Mouse (Mus musculus) lung, embryonic 14.5 days (tissue): Measurements from ENCODE around the gene Tjp3. TPM values are rescaled to one million over a fixed set of nuclear protein-coding genes. Genes with fewer than 3 reads are reported as not detected.

Source experiments
- ATAC-seq: fragments of 200-750 bp; cut with Nextera tagmentation; 2 replicates; pipeline ENCODE4 v1.8.0; 2017; ENCODE audit warnings: mild to moderate bottlenecking, moderate TSS enrichment, moderate library complexity; ENCODE audit not compliant: insufficient read depth
- DNase-seq: peaks from one replicate; pipeline ENCODE4 v3.0.0-alpha.2; 2015
- H3K27ac ChIP-seq: fragments of 300-500 bp; sonication (generic); 2 replicates; pipeline ENCODE4 v1.5.1; 2014; ENCODE audit warnings: low read depth, mild to moderate bottlenecking, moderate library complexity
- H3K27me3 ChIP-seq: fragments of 300-500 bp; sonication (generic); 2 replicates; pipeline ENCODE4 v1.6.1; 2014; ENCODE audit warnings: low read length, control low read depth; ENCODE audit not compliant: insufficient read depth
- H3K36me3 ChIP-seq: fragments of 300-500 bp; sonication (generic); 2 replicates; pipeline ENCODE4 v1.6.1; 2014; ENCODE audit warnings: control low read depth; ENCODE audit not compliant: insufficient read depth
- H3K4me1 ChIP-seq: fragments of 300-500 bp; sonication (generic); 2 replicates; pipeline ENCODE4 v1.6.1; 2014; ENCODE audit warnings: antibody characterized with exemption, control low read depth; ENCODE audit not compliant: insufficient read depth
- H3K4me2 ChIP-seq: fragments of 300-500 bp; sonication (generic); 2 replicates; pipeline ENCODE4 v1.6.1; 2014; ENCODE audit warnings: mild to moderate bottlenecking
- H3K4me3 ChIP-seq: fragments of 300-500 bp; sonication (generic); 2 replicates; pipeline ENCODE4 v1.5.1; 2014; ENCODE audit warnings: low read depth, low read length
- H3K9ac ChIP-seq: fragments of 300-500 bp; sonication (generic); 2 replicates; pipeline ENCODE4 v1.6.1; 2014
- H3K9me3 ChIP-seq: fragments of 300-500 bp; sonication (generic); 2 replicates; pipeline ENCODE4 v1.6.1; 2016; ENCODE audit warnings: low read depth, low read length, control low read depth
- CTCF ChIP-seq: IDR thresholded peaks from 2 replicates; pipeline ENCODE4 v1.5.1; 2016; ENCODE audit warnings: antibody characterized with exemption, low read depth
- WGBS: fragments of 180-500 bp; shearing (Covaris S2); extraction: QIAGEN DNeasy Blood & Tissue Kit; methylation state at CpG from one replicate; pipeline ENCODE4 v1.1.7; 2014; 5-methylcytosine and 5-hydroxymethylcytosine counted together
- polyA plus RNA-seq: library from polyadenylated mRNA; unstranded; fragments of >200 nt; fragmentation: Nextera tagmentation; extraction: Ambion mirVana; gene quantifications from 2 replicates; pipeline ENCODE4 v1.2.1, GENCODE M21; 2014

The Tjp3 gene
- 15.3 and 17.2 TPM in 2 replicates for polyA plus RNA-seq

DNA sequence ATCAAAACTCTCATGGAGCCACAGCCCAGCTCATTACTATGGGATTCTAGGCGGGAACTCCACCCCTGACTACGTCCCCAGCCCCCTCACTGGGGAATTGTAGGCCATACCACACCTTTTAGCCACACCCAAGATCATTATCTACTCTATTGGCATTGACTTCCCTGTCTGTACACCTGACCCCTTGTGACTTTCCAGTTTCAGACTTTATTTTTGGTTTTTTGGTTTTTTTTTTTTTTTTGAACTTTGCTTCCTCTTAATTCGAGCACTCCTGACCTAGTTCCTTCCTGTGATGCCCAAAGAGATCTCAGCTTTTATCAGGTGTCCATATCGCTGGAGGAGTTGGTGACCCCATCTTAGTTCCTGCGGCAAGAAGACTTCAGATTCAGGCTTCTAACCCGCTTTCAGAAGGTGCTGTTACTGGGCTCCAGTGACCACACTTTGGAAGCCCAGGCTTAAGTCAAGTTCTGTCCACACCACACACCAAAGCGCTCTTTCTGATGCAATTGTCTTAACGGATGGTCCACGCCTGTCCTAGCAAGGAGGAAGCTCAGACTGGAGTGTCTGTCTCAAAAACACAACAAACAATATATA lies at the start of gene Tjp3:
TSS of gene Tjp3 (minus strand) at position 71 of the 594 bp plus-strand sequence.
- WGBS, result 54% methylated on average over 9 of the region's 9 CpGs
- Histone ChIP-seq H3K4me2 (peak within 1 kb of the TSS; percentile 98), H3K4me1 (peaks cover 14% of the 10 kb centered on the region), H3K4me3 (peak within 1 kb of the TSS; percentile 27), H3K27ac (peak within 1 kb of the TSS; percentile 65), H3K9me3 (no peaks in the 10 kb centered on the region), H3K36me3 (peaks cover 5% of the 10 kb centered on the region; the same call in 1 of the 2 replicates), H3K9ac (peak within 1 kb of the TSS; percentile 16; the same call in 1 of the 2 replicates), H3K27me3 (peaks cover 13% of the 10 kb centered on the region; the same call in 1 of the 2 replicates)
- no peak for TF ChIP-seq CTCF
- no peak for DNase-seq
- ATAC-seq, result no peak

- Histone ChIP-seq H3K4me3 (no peak overlapping the region), H3K9ac (no peak overlapping the region), H3K9me3 (no peaks in the 10 kb centered on the region), H3K27me3 (peaks cover 33% of the 10 kb centered on the region), H3K27ac (no peak overlapping the region), H3K36me3 (0 out of 2 replicates have a peak, but pooled peaks cover 6% of the 10 kb centered on the region), H3K4me2 (no peak overlapping the region), H3K4me1 (no peaks in the 10 kb centered on the region)
- no peak for DNase-seq
- 37% methylated on average over 17 of the region's 17 CpGs for WGBS
- no peak for ATAC-seq
- TF ChIP-seq CTCF, result no peak
Observed at GRCm38 (mm10) chr10:81340551-81341332, 49.4 kb upstream of the Tjp3 start.

DNA sequence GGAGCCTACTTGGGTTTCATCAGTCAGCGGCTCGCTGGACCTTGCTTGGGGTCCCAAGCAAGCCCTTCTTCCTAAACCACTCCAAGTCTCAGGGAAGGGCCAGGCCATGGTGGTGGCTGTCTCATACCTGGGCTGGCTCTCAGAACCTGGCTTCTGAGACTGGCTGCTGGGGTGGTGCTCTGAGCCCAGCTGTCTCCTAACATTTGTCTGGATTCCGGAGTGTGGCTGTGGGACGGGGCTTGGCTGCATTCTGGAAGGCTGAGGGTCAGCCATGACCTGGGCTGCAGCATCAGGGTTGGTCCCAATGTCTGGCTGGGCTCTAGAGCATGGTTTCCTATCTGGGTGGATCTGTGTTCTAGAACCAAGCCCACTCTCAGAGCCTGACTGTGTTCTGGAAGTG lies 45.2 kb upstream of the Tjp3 start:
- Histone ChIP-seq H3K27me3 (peaks cover 17% of the 10 kb centered on the region), H3K9ac (peak overlapping the region; percentile 8; the same call in 1 of the 2 replicates), H3K36me3 (no peaks in the 10 kb centered on the region), H3K4me2 (peak overlapping the region; percentile 42), H3K4me3 (no peak overlapping the region), H3K4me1 (peaks cover 16% of the 10 kb centered on the region; the same call in 1 of the 2 replicates), H3K27ac (peak overlapping the region; percentile 96), H3K9me3 (no peaks in the 10 kb centered on the region)
- no peak for TF ChIP-seq CTCF
- ATAC-seq (no peak), DNase-seq (no peak)
- 90% methylated on average over 4 of the region's 4 CpGs for WGBS

DNA sequence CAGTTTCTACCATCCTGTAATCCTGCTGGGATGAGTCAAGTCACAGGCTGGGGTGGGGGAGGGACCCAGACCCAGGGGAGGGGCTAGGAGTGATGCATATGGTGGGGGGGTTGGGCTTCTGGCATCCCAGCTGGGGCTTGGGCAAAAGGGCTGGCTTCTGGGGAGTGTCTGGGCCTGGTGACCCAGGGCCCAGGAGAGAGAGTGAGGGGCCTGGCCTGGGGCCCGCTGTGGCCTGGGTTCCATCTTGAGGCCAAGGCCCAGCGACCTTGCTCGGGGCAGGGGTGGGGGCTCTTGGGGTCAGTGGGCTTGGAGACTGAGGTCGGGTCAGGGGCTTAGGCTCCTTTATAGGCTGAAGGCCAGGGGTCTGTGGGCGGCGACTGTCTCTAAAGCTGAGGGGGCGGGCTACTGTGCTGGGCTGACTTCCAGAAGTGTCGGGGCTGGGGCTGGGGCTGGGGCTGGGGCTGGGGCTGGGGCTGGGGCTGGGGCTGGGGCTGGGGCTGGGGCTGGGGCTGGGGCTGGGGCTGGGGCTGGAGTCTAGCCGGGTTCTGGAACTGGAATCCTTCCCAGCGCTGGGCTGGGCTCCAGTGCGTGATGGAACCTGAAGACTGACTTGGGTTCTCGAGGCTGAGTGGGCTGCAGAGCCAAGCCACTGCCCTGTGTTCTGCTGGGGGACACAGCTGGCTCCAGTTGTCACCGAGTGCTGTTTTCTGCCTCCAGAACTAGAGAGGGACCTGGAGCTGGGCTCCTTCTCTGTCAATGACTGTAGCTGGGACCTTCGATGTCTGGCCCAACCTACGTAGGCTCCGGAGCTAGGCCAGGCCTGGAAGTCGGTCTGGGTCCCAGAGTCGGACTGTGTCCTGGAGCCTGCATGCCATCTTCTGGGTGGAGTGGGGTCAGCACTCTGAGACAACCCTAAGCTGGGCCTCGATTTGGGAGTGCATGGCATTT lies 44.3 kb upstream of the Tjp3 start:
- Histone ChIP-seq H3K36me3 (no peaks in the 10 kb centered on the region), H3K27me3 (peaks cover 11% of the 10 kb centered on the region), H3K4me2 (peak overlapping the region; percentile 46), H3K9ac (peak overlapping the region; percentile 23; the same call in 1 of the 2 replicates), H3K4me1 (peaks cover 19% of the 10 kb centered on the region; the same call in 1 of the 2 replicates), H3K27ac (peak overlapping the region; percentile 96), H3K9me3 (no peaks in the 10 kb centered on the region), H3K4me3 (no peak overlapping the region)
- ATAC-seq (peak; percentile 78), DNase-seq (peak; percentile 87)
- WGBS, result 33% methylated on average over 19 of the region's 19 CpGs
- TF ChIP-seq CTCF, result no peak

GRCm38 (mm10) chr10:81334324-81334723 lies 42.9 kb upstream of the Tjp3 start:
- DNase-seq (no peak), ATAC-seq (no peak)
- Histone ChIP-seq H3K36me3 (no peaks in the 10 kb centered on the region), H3K4me3 (no peak overlapping the region), H3K4me1 (peaks cover 29% of the 10 kb centered on the region), H3K4me2 (no peak overlapping the region), H3K27ac (peak overlapping the region; percentile 96; the same call in 1 of the 2 replicates), H3K27me3 (peaks cover 11% of the 10 kb centered on the region), H3K9ac (no peak overlapping the region), H3K9me3 (no peaks in the 10 kb centered on the region)
- no peak for TF ChIP-seq CTCF
- WGBS, result 73% methylated on average over 11 of the region's 11 CpGs

DNA sequence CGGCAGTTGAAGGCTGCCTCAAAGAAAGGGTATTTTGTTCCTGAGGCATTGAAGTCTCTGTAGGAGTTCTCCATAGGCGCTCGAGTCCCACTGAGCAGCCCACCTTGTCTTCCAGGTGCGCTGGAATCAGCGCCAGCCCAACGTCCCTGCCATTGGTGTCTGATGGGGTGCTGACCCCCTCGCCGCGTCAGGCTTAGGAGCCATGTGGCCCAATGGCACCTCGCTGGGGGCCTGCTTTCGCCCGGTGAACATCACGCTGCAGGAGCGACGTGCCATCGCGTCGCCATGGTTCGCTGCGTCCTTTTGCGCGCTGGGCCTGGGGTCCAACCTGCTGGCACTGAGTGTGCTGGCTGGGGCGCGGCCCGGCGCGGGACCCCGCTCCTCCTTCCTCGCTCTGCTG lies 40.9 kb upstream of the Tjp3 start:
- H3K4me1 ChIP-seq, result peaks cover 41% of the 10 kb centered on the region
- H3K9ac ChIP-seq, result no peak overlapping the region
- H3K4me2 ChIP-seq, result peak overlapping the region; percentile 46
- no peaks in the 10 kb centered on the region for H3K9me3 ChIP-seq
- no peak for TF ChIP-seq CTCF
- WGBS, result 24% methylated on average over 29 of the region's 29 CpGs
- H3K36me3 ChIP-seq, result no peaks in the 10 kb centered on the region
- peak overlapping the region; percentile 8; the same call in 1 of the 2 replicates for H3K4me3 ChIP-seq
- H3K27me3 ChIP-seq, result peaks cover 11% of the 10 kb centered on the region
- ATAC-seq, result no peak
- no peak for DNase-seq
- no peak overlapping the region for H3K27ac ChIP-seq
